Mouse (Mus musculus): ENCODE data around the gene Myh3. TPM values are rescaled to one million over a fixed set of nuclear protein-coding genes. Genes with fewer than 3 reads are reported as not detected.

Gene Myh3
- total RNA-seq, 1 experiment from 2014 or later: not detected

DNA sequence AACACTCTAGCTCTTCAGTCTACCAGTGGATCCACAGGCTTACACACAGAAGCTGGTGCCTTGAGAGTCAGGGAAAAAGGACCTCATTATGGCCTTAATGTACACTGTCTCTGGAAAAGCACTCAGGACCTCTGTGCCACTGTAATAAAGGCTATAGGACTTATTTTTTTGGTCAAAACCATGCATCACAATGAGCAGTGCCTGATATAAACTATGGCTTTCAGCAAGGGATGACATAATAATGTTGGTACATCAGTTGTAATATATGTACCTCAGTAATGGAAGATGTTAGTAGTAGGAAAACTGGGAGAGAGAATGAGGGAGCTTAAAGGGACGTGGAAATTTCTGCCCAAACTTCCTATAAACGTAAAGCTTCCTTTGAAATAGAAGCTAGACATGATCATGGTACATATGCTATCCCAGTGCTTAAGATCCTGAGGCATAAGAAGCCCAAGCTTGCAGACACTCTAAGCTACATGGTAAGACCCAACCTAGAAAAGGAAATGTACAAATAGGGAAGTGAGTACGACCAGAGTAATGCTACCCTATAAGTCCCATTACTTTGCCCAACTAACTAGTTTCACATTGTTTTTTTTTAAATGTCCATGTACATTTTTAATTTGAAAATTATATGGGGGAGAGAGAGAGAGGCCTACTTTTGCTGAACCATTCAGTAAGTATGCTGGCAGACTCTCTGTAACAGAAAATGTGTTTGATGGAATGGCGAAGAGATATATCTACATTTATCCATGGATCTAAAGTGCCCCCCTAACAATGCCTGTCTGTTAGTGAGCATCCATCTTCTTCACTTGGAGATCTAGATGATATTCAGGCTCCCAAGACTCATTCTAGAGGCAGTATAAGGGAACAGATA lies 68.5 kb downstream of the Myh3 start:
- no peak for ATAC-seq (replicated peaks in 1 of 2; ENCODE audit: insufficient read depth in 1 of 2, low FRiP score in 2 of 2, low TSS enrichment in 1 of 2, low read depth in 1 of 2, poor library complexity in 2 of 2, severe bottlenecking in 2 of 2)

DNA sequence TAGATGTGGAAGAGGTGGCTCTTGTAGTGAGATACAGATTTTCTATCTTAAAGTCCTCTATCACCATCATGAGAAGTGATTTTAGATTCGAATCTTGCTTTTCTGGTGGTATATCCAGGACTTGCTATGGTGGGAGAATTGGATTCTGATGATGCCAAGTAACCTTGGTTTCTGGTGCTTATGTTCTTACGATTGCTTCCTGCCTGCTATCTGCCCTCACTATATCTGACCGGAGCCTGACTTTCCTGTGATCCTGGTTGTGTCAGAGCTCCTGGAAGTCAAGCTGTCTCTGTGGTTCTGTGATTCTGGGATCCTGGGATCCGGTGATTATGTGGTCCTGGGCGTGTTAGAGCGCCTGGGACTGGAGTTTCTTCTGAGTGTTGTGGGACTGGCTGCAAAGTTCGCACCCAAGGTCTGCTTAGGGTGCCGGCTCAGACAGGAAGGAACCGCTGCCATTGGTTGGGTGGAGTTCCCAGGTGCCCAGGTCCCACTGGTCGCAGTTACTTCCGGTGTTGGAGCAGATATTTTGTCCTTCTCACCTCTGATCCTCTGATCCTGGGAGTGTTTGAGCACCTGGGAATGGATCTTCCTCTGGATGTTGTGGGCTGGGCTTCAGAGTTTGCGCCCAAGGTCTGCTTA lies 69.3 kb downstream of the Myh3 start:
- ATAC-seq (replicated peaks in 1 of 2; ENCODE audit: insufficient read depth in 1 of 2, low FRiP score in 2 of 2, low TSS enrichment in 1 of 2, low read depth in 1 of 2, poor library complexity in 2 of 2, severe bottlenecking in 2 of 2): no peak

DNA sequence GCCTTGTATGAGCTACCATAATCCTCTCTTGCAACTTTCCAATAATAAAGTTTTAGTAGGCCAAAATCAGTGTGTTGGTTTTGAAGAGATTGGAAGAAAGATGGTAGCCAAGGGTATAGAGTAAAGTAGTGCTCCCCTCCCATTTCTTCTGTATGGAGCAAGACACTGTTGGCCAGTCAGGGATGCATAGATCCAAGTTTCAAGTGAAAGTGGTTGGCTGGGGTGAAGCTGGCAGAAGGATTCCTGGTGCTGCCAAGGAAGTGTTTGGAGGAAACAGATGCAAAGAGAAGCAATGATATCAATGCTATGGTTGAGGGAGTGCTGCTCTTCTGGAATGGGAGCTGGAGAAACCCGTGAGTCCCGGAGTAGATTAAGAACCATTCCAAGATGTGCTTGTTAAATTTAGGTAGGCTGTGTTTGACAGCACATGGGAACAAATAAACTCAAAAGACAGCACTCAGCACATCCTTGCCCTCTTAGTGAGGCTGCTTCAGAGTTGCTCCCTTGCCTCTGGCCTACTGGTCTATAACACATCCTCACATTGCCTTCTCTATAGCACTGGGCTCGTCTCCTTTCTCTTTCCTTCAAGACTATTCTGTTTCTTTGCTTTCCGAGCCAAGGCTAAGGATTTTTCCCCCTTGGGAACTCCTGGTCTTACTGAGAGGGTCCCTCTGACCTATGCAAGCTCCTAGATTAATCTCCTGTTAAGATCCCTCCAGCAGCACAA lies 70.3 kb downstream of the Myh3 start:
- ATAC-seq (replicated peaks in 1 of 2; ENCODE audit: insufficient read depth in 1 of 2, low FRiP score in 2 of 2, low TSS enrichment in 1 of 2, low read depth in 1 of 2, poor library complexity in 2 of 2, severe bottlenecking in 2 of 2): no peak

DNA sequence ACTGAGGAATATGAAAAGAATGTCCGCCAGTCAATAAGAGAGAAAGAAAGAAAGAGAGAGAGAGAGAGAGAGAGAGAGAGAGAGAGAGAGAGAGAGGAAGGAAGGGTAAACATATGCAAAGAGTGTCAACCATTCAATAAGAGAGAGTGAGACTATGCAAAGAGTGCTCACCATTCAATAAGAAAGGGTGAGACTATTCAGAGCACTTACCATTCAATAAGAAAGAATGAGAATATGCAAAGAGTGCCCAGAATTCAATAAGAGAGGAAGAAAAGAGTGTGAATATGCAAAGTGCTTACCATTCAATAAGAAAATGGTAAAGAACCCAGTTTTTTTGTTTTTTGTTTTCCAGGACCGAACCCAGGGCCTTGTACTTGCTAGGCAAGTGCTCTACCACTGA lies 72.1 kb downstream of the Myh3 start:
- ATAC-seq (replicated peaks in 1 of 2; ENCODE audit: insufficient read depth in 1 of 2, low FRiP score in 2 of 2, low TSS enrichment in 1 of 2, low read depth in 1 of 2, poor library complexity in 2 of 2, severe bottlenecking in 2 of 2): no peak

DNA sequence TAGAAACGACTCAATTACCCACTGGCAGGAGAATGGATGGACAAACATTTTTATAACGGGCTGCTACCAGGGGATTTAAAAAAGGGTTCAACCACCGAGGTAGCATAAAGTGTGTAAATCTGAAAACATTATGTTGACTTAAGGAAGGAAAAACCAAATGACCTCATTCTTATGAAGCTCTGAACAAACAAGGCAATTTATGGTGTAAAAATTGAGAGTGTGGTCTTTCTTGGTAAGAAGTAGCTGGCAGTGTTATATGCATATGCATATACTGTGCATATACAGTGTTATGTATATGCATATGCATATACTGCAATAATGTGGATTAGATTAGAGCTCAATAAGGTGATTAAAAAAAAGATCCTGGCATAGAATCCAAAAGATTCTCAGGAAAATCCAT lies 73.1 kb downstream of the Myh3 start:
- no peak for ATAC-seq (replicated peaks in 1 of 2; ENCODE audit: insufficient read depth in 1 of 2, low FRiP score in 2 of 2, low TSS enrichment in 1 of 2, low read depth in 1 of 2, poor library complexity in 2 of 2, severe bottlenecking in 2 of 2)

Other genes with a start within 250 kb of the Myh3 start
- gene Pirt, start 166.3 kb upstream of the Myh3 start, total RNA-seq (2017): not detected in 2 replicates
- not detected in 2 replicates for gene Tmem238l, start 121.7 kb upstream of the Myh3 start, total RNA-seq (2017)
- gene Tmem220, start 53.1 kb upstream of the Myh3 start, total RNA-seq (2017): 2.0 and 5.8 TPM in 2 replicates
- 11.7 and 13.2 TPM in 2 replicates for gene Adprm, start 25.7 kb upstream of the Myh3 start, total RNA-seq (2017)
- 25.6 and 29.5 TPM in 2 replicates for gene Sco1, start 25.6 kb upstream of the Myh3 start, total RNA-seq (2017)
- gene Myh2, start 92.7 kb downstream of the Myh3 start, total RNA-seq (2017): not detected in 2 replicates
- gene Myh1, start 121.8 kb downstream of the Myh3 start, total RNA-seq (2017): not detected in 2 replicates
- gene Myh4, start 159.7 kb downstream of the Myh3 start, total RNA-seq (2017): not detected in 2 replicates
- gene Myh8, start 198.8 kb downstream of the Myh3 start, total RNA-seq (2017): not detected in 2 replicates
- not detected in 2 replicates for gene Myh13, start 243.4 kb downstream of the Myh3 start, total RNA-seq (2017)